Mouse (Mus musculus) left cerebral cortex, adult 8-10 months (tissue): Measurements from ENCODE around the gene Relb. TPM values are rescaled to one million over a fixed set of nuclear protein-coding genes. Genes with fewer than 3 reads are reported as not detected.

Experiments used
- DNase-seq, 2 experiments: peaks; one replicate each; pipeline ENCODE4 v3.0.0; 2022; ENCODE audit warnings: low spot score in 2 of 2
- total RNA-seq, 4 experiments: library from RNA; stranded (reverse); gene quantifications; 2 replicates each; pipeline ENCODE4 v1.2.4; 2022

Relb gene
- total RNA-seq, 4 experiments from 2014 or later, result 5.6 to 7.2 (median 6.4) TPM

DNA sequence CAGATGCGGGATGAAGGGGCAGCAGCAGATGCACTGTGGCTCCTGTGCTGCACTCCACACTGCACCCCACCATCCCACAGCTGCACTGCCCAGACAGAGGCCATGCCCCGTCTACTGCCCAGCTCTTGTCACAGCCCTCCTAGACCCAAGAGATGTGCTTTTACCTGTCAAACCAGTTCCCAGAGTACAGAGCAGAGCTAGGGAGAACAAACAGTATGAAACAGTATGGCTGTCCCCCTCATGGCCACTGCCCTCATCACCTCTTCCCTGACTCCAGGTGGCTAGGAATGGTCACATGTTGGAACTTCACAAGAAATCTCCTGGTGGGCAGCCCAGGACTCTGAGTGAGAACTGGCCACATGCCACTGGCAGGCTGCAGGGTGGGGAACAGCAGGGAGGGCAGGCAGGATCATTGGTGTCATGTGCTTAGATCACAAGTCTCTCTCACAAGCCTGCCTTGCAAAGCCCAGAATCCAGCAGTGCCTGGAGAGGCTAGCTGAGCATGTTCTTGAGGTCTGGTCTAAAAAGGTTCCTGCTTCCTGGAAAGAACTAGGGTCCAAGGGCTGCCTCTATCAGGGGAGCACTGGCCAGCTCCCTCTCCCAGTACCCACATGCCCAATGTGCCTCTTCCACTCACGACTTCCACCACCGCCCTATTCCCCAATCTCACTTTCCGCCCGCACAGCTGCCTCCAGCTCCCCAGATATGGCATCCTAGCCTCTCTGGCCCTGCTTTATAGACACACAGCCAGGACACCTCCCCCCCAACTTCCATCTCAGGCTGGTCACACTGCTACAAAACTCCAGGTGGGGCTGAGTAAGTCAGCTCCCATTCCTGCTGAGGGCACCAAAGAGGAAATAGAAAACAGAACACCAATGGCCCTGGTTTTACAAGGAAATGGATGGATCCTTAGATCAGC is 71.0 kb downstream of the Relb start:
- DNase-seq, result peak in 1 of 2 experiments; percentile 43

DNA sequence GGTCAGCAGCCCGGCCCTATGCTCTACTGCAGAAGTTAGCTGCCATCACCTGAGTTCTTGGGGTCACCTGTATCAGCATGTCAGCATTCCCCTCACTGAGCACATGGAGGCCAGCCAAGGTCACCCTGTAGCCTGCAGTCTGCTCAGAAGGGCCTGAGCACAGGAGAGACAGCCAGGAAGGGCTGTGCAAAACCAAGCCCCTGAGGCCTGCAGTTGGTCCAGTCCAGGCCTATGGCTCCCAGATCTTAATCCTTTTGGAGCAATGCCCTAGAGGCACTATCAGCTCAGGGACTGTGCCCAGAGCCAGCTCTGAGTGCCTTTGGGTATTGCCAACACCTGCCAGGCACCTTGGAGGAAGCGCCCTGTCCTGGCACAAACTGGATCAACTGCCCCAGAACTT is 72.2 kb downstream of the Relb start:
- no peak for DNase-seq

Other genes with a start within 250 kb of the Relb start
- 10 to 100 TPM; 25.7 to 36.8 (median 31.0) TPM for gene Ercc2, start 247.4 kb downstream of the Relb start, total RNA-seq
- 1 to 10 TPM; 4.5 to 5.9 (median 5.1) TPM for gene Klc3, start 225.3 kb downstream of the Relb start, total RNA-seq
- 10 to 100 TPM in 1 of 4 experiments, 1 to 10 TPM in 2, not detected in 1; 3.1 to 12.8 (median 9.4) TPM for gene Ckm, start 224.7 kb downstream of the Relb start, total RNA-seq
- 10 to 100 TPM; 70.4 to 80.3 (median 76.2) TPM for gene Mark4, start 170.6 kb downstream of the Relb start, total RNA-seq
- 1 to 10 TPM in 1 of 4 experiments, under 1 TPM in 3; 0.59 to 1.1 (median 0.79) TPM for gene Exoc3l2, start 166.1 kb downstream of the Relb start, total RNA-seq
- gene Bloc1s3, start 121.1 kb downstream of the Relb start, total RNA-seq, result 1 to 10 TPM; 6.5 to 7.7 (median 7.1) TPM
- gene Trappc6a, start 121.0 kb downstream of the Relb start, total RNA-seq, result 10 to 100 TPM; 19.0 to 25.5 (median 23.5) TPM
- gene Nkpd1, start 111.6 kb downstream of the Relb start, total RNA-seq, result 1 to 10 TPM in 2 of 4 experiments, under 1 TPM in 2; 0.83 to 1.7 (median 1.1) TPM
- 100 to 1,000 TPM; 118 to 134 (median 124) TPM for gene Ppp1r37, start 66.4 kb downstream of the Relb start, total RNA-seq
- gene Zfp296, start 52.2 kb downstream of the Relb start, total RNA-seq, result 1 to 10 TPM; 1.6 to 1.9 (median 1.8) TPM
- gene Gemin7, start 51.8 kb downstream of the Relb start, total RNA-seq, result 10 to 100 TPM; 44.2 to 59.5 (median 51.3) TPM
- gene Clasrp, start 25.0 kb downstream of the Relb start, total RNA-seq, result 10 to 100 TPM; 74.8 to 89.4 (median 84.1) TPM
- gene Clptm1, start 35.6 kb upstream of the Relb start, total RNA-seq, result 100 to 1,000 TPM; 145 to 171 (median 154) TPM
- not detected for gene Apoc2, start 48.5 kb upstream of the Relb start, total RNA-seq
- not detected for gene Gm44805, start 52.0 kb upstream of the Relb start, total RNA-seq
- gene Apoc4, start 52.0 kb upstream of the Relb start, total RNA-seq, result under 1 TPM in 1 of 4 experiments, not detected in 3; 0.81 TPM
- gene Apoc1, start 63.2 kb upstream of the Relb start, total RNA-seq, result 1 to 10 TPM; 3.4 to 6.2 (median 4.7) TPM
- 1,000 to 10,000 TPM; 1,704 to 2,821 (median 2,131) TPM for gene Apoe, start 69.8 kb upstream of the Relb start, total RNA-seq
- gene Tomm40, start 86.0 kb upstream of the Relb start, total RNA-seq, result 100 to 1,000 TPM; 109 to 112 (median 111) TPM
- 1 to 10 TPM; 6.5 to 8.0 (median 7.4) TPM for gene Nectin2, start 121.0 kb upstream of the Relb start, total RNA-seq
- 10 to 100 TPM; 15.8 to 18.7 (median 17.1) TPM for gene Bcam, start 141.6 kb upstream of the Relb start, total RNA-seq
- not detected for gene Cblc, start 167.4 kb upstream of the Relb start, total RNA-seq
- 1 to 10 TPM in 2 of 4 experiments, under 1 TPM in 1, not detected in 1; 0.57 to 6.4 (median 2.9) TPM for gene Bcl3, start 193.3 kb upstream of the Relb start, total RNA-seq
- gene Gm19345, start 222.6 kb upstream of the Relb start, total RNA-seq, result 1 to 10 TPM; 1.4 to 2.5 (median 2.0) TPM
- not detected for gene Ceacam16, start 231.9 kb upstream of the Relb start, total RNA-seq